Mouse (Mus musculus): ENCODE data around the gene Rmi1. TPM values are rescaled to one million over a fixed set of nuclear protein-coding genes. Genes with fewer than 3 reads are reported as not detected.
A peak's percentile ranks its signal among the peaks of the same experiment; 100 is the strongest.
"Not testable (repeated sequence)": the region's sequence is repeated elsewhere in the genome, so short reads cannot be mapped to it uniquely, and the experiment has no call there.

Rmi1 gene
- polyA plus RNA-seq (2015; fragmentation: Nextera tagmentation; extraction: Ambion mirVana): 23.1 and 23.4 TPM in 2 replicates

DNA sequence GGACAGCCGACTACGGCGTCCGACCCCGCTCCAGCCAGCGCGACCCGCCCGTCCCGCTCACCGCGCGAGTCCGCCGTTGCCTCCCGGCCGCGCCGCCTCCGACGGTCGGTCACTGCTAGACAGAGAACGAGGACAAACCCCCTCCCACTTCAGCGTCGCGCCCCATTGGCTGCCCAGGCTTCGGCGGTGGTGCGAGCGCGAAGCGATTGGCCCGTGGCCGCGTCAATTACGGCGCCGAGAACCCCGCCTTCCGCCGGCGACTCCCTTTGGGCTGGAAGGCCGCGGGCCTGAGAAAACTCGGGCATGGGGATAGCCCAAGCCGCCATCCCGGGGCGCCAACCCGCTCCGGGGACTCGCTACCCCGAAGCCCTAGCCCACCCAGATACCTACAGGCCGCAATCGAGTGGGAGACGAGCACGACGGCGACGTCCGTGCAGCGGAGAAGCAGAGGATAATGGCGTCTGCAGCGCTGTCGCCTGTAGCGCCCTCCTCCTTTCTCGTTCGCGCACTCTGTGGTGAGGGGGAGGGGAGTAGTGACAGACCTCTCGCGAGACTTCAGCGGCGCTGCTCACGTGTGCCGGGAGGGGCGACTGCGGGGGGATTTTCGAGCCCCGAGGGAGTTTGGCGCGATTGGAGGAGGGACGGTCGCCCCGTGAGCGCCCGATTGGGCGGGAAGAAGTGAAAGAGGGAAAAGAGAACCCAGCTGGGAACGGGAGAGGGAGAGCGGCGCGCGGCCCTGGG lies at the start of gene Rmi1:
Gene Rmi1, plus strand, starts transcription at position 246 of the 741 bp plus-strand sequence.
- WGBS: under 1% methylated on average over 90 of the region's 91 CpGs
- peak within 1 kb of the TSS; percentile 95 for H3K4me3 ChIP-seq
- ATAC-seq (replicated peaks): peak; percentile 96
- H3K27ac ChIP-seq (replicated peaks): peak within 1 kb of the TSS; percentile 98
- H3K36me3 ChIP-seq: peaks cover 13% of the 10 kb centered on the region
- H3K9me3 ChIP-seq: no peaks in the 10 kb centered on the region
- peak within 1 kb of the TSS; percentile 56 for H3K4me2 ChIP-seq (replicated peaks)
- H3K9ac ChIP-seq (replicated peaks): peak within 1 kb of the TSS; percentile 99
- H3K27me3 ChIP-seq: no peaks in the 10 kb centered on the region
- H3K4me1 ChIP-seq: peaks cover 22% of the 10 kb centered on the region

DNA sequence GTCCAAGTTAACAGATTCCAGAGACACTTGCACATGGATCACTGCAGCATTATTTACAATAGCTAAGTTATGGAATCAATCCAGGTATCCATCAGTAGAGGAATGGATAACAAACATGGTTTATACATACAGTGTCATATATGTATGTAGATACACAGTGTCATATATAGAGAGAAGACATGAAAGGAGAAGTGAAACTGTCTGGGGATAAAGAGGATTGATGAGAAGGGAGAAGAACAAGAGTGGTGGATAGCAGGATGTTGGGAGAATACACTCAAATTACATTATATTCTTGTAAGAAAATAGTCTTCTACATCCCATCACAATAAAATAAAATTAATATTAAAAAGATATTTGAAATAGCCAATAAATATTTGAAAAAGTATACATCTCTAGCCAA lies 49.1 kb upstream of the Rmi1 start:
- ATAC-seq (replicated peaks): no peak
- Histone ChIP-seq H3K36me3 (no peaks in the 10 kb centered on the region), H3K9ac (replicated peaks) (no peak overlapping the region), H3K4me1 (0 out of 2 replicates have a peak, but pooled peaks cover under 1% of the 10 kb centered on the region), H3K4me2 (replicated peaks) (no peak overlapping the region), H3K27ac (replicated peaks) (no peak overlapping the region), H3K27me3 (no peaks in the 10 kb centered on the region), H3K9me3 (no peaks in the 10 kb centered on the region), H3K4me3 (no peak overlapping the region)

DNA sequence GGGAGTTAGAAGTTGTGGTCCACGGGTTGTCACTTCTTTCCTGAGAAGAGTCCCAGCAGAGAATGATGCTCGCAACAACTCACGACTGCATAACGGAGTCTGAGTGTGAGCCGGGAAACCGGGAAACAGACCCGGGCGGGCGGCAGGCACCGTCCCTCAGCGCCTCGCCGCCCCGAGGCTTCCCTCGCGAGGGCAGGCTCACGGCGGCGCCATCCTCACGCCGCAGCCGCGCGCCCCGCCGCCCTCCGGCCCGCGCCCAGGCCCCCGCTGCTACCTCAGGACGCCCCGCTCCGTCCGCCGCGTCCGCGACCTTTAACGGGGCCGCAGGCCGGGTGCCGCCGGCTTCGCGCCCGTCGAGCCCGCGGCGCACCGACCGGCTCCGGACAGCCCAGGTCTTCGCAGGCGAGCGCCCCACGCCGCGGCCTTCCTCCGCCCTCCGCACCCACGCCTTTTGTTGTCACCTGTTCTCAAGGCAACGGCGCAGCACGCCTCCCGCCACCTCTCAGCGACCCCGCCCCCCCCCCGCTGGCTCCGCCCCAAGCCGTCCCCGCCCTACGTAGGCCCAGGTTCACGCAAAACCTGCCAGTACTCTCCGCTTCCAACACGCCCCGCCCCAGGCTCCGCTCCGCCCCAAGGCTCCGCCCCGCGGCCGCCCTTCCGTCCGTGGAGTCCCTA lies 43.3 kb upstream of the Rmi1 start, which contains the start of gene Kif27:
Gene Kif27, minus strand, starts transcription at position 494 of the 675 bp plus-strand sequence.
- Histone ChIP-seq H3K9ac (replicated peaks) (peak within 1 kb of the TSS; percentile 65), H3K36me3 (no peaks in the 10 kb centered on the region), H3K27ac (replicated peaks) (peak within 1 kb of the TSS; percentile 5; the same call in 1 of the 2 replicates), H3K4me3 (peak within 1 kb of the TSS; percentile 82), H3K4me2 (replicated peaks) (peak within 1 kb of the TSS; percentile 98), H3K9me3 (no peaks in the 10 kb centered on the region), H3K27me3 (no peaks in the 10 kb centered on the region), H3K4me1 (peaks cover 8% of the 10 kb centered on the region)
- under 1% methylated on average over 74 of the region's 85 CpGs for WGBS
- peak; percentile 98 for ATAC-seq (replicated peaks)

DNA sequence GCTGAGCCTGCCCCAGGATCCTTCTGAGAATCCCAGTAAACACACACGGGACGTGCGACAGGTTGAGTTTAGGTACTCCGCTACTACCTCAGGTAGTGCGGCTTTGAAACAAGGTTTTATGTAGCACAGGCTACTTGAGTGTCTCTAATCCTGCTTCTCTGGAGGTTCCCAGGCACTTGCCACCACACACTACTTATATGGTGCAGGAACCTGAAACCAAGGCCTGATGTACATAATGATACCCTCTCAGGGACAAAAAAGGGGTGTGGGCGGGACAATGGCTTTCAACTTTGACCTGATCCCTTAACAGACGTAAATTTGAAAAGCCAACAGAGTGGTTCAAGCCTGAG lies 42.8 kb upstream of the Rmi1 start:
- H3K9ac ChIP-seq (replicated peaks): no peak overlapping the region
- peak overlapping the region; percentile 98 for H3K4me2 ChIP-seq (replicated peaks)
- ATAC-seq (replicated peaks): no peak; the same call in 1 of the 2 replicates
- H3K4me1 ChIP-seq: peaks cover 8% of the 10 kb centered on the region
- no peaks in the 10 kb centered on the region for H3K36me3 ChIP-seq
- peak overlapping the region; percentile 5; the same call in 1 of the 2 replicates for H3K27ac ChIP-seq (replicated peaks)
- 4% methylated on average over 7 of the region's 7 CpGs for WGBS
- no peaks in the 10 kb centered on the region for H3K9me3 ChIP-seq
- H3K27me3 ChIP-seq: no peaks in the 10 kb centered on the region
- peak overlapping the region; percentile 82 for H3K4me3 ChIP-seq

DNA sequence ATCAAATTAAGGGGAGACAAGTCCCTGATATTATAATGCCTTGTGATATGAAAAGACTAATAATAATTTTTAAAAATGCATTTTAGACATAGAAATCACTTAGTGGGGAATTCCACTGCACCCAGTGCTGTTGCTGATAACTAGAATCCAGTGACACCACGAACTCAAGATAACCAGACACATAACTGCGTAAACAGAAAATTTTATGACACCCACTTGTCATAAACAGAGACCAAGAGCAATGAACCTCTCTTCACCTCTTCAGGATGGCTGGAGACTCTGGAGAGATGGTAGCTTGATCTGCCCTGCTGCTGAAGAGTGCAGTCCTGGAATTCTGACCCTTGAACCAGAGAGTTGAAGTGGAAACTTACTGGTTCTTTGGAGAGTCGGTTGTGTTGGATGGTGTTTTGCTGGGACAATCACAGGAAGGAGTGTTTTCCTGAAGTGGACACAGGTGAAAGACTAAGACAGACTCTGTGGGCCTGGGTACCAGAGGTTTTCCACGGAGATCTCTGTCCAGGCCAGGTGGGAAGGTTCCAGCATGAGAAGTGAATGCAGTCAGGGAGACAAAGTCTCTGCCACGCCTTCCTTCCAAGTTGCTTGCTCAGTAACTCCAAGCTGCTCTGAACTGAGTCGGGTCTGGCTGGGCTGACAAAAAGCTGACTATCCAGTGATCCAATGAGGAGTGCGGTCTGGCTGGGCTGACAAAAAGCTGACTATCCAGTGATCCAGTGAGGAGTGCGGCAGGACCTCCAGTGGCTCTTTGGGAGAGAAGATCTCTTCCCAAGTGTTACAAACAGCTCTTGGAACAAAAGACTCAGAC lies 37.5 kb upstream of the Rmi1 start:
- no peaks in the 10 kb centered on the region for H3K9me3 ChIP-seq
- no peak overlapping the region for H3K4me3 ChIP-seq
- no peaks in the 10 kb centered on the region for H3K36me3 ChIP-seq
- H3K4me2 ChIP-seq (replicated peaks): no peak overlapping the region
- no peaks in the 10 kb centered on the region for H3K4me1 ChIP-seq
- WGBS: 84% methylated on average over 8 of the region's 8 CpGs
- H3K27ac ChIP-seq (replicated peaks): no peak overlapping the region
- no peaks in the 10 kb centered on the region for H3K27me3 ChIP-seq
- H3K9ac ChIP-seq (replicated peaks): no peak overlapping the region
- no peak for ATAC-seq (replicated peaks)

DNA sequence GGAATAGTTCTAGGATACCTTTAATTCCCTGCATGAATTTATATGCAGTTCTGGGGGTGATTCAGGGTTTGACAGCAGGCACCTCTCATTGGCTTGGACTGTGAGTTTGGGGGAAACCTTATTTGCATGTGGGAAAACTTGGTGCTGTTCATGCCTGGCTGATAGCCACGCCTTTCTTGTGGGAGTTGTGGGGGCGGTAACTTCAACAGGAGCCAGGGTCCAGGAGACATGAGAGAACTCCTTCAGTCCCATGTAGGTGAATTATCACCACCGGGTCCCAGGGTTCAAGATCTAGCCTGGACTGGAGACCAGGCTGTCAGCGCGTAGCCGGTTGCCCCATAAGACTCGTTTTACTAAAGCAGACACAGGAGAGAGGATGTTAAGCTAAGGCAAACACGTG lies 36.9 kb upstream of the Rmi1 start:
- ATAC-seq (replicated peaks): not testable (repeated sequence)
- 84% methylated on average over 8 of the region's 8 CpGs for WGBS

DNA sequence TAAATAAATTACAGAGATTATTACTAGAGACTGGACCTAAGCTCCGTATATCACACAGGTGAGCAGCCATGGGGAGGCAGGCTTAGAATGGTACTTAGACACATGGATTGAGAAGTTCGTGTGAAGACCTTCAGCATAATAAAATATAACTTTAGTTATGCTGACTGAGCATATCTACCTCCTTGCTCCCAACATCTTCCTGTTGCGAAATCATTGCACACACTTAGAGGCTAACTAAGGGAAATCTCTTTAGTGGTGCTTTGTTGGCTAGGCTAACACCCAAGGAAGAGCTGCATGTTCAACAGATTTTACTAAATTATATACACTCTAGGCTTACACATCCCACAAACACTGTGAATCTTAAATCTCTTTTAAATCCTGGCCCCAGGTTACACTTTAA lies 35.7 kb upstream of the Rmi1 start:
- no peak for ATAC-seq (replicated peaks)
- Histone ChIP-seq H3K27me3 (no peaks in the 10 kb centered on the region), H3K27ac (replicated peaks) (no peak overlapping the region), H3K9ac (replicated peaks) (no peak overlapping the region), H3K4me1 (no peaks in the 10 kb centered on the region), H3K9me3 (no peaks in the 10 kb centered on the region), H3K4me2 (replicated peaks) (no peak overlapping the region), H3K36me3 (no peaks in the 10 kb centered on the region), H3K4me3 (no peak overlapping the region)
- 90% methylated on average over 3 of the region's 3 CpGs for WGBS

More for the DNA sequence above, 36.9 kb upstream of the Rmi1 start:
- H3K4me2 ChIP-seq (replicated peaks); H3K27ac ChIP-seq (replicated peaks); H3K4me3 ChIP-seq; H3K36me3 ChIP-seq; H3K27me3 ChIP-seq; H3K9ac ChIP-seq (replicated peaks); H3K9me3 ChIP-seq; H3K4me1 ChIP-seq: not testable (repeated sequence)

DNA sequence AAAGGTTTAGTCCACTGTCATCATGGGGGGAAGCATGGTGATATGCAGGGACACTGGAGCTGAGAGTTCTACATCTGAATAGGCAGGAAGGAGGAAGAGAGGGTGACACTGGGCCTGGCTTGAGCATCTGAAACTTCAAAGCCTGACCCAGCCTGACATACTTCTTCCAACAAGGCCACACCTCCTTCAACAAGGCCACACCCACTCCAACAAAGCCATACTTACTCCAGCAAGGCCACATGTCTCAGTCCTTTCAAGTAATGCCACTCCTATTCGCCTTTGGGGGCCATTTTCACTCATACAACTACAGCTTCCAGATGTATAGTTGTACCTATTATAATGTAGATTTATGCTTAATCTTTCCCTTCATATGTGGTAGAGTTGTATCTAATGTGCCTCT lies 34.4 kb upstream of the Rmi1 start:
- H3K27ac ChIP-seq (replicated peaks): no peak overlapping the region
- WGBS: 77% methylated on average over 1 of the region's 1 CpGs
- no peaks in the 10 kb centered on the region for H3K9me3 ChIP-seq
- H3K36me3 ChIP-seq: no peaks in the 10 kb centered on the region
- no peak overlapping the region for H3K4me2 ChIP-seq (replicated peaks)
- no peak for ATAC-seq (replicated peaks)
- no peak overlapping the region for H3K9ac ChIP-seq (replicated peaks)
- H3K4me1 ChIP-seq: no peaks in the 10 kb centered on the region
- no peaks in the 10 kb centered on the region for H3K27me3 ChIP-seq
- H3K4me3 ChIP-seq: no peak overlapping the region

DNA sequence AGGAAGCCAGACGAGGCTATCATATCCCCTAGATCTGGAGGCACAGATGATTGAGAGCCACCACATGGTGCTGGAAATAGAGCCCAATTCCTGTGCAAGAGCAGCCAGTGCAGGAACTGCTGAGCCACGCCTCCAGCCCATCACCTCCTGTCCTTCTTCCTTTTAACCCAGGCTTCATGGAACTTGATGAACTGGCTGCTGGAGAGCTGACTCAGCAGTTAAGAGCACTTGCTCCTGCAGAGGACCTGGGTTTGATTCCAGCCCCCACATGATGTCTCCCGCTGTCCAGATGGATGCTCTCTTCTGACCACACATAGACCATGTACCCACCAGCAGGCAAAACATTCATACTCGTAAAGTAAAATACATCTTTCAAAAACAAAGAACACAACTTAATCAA lies 33.2 kb upstream of the Rmi1 start:
- 88% methylated on average over 4 of the region's 4 CpGs for WGBS
- H3K4me1 ChIP-seq: no peaks in the 10 kb centered on the region
- no peaks in the 10 kb centered on the region for H3K9me3 ChIP-seq

DNA sequence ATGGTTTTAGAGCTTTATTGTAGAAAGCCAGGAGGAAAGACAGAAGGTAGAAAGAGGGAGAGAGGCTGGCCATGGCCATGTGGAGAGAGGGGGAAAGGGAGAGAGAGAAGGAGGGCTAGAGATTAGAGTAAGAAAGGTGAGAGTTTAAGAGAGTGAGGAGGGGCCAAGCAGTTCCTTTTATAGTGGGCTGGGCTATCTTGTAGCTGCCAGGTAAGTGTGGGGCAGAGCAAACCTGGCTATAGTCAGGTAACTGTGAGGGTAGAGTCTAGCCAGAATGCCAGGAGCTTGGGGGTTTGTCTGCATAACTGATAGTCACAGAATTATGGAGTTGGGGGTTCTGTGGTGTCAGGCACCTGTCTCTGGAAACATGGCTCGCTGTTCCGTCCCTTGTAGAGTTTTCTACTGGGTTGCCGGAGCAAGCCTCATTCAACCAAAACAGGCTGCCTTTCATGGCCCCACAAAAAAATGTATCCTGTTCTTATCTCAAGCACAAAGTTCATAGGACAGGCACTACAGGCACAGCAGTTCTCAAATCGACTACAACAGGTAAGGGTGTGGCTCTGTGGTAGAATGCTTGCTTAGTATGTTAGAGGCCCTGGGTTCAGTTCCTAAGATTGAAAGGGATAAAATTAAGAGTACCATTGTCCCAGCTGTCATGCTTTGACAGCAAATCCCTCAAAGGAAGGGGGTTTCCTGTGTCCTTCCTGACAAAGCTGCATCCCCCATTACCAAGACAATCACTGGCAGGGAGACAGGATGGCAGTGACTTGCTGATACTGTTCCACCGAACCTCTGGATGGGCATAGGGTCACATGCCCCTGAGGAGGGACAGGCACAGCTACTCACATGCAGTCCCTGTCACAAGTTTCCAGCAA lies 29.5 kb upstream of the Rmi1 start:
- 83% methylated on average over 5 of the region's 5 CpGs for WGBS
- Histone ChIP-seq H3K27me3 (no peaks in the 10 kb centered on the region), H3K9me3 (no peaks in the 10 kb centered on the region), H3K27ac (replicated peaks) (no peak overlapping the region), H3K4me1 (no peaks in the 10 kb centered on the region), H3K4me2 (replicated peaks) (no peak overlapping the region), H3K4me3 (no peak overlapping the region), H3K9ac (replicated peaks) (no peak overlapping the region), H3K36me3 (no peaks in the 10 kb centered on the region)
- no peak for ATAC-seq (replicated peaks)

More for the DNA sequence above, 33.2 kb upstream of the Rmi1 start:
- no peak overlapping the region for H3K9ac ChIP-seq (replicated peaks)
- no peak overlapping the region for H3K4me2 ChIP-seq (replicated peaks)
- H3K36me3 ChIP-seq: no peaks in the 10 kb centered on the region
- no peak overlapping the region for H3K4me3 ChIP-seq
- no peaks in the 10 kb centered on the region for H3K27me3 ChIP-seq
- H3K27ac ChIP-seq (replicated peaks): no peak overlapping the region
- no peak for ATAC-seq (replicated peaks)

DNA sequence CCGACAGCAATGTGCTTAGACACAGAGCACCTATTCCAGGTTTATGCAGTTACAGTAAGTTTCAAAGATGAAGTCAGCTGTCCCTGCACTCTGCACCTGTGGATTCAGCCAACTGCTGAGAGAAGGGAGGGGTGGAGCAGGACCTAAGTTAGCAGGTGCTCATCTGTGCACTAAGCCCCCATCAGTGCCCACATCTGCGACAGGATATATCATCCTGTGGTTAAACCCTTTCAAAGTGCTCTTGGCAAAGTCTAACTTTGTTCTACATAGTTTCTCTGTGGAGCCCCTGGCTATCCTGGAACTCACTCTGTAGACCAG lies 28.9 kb upstream of the Rmi1 start:
- no peak overlapping the region for H3K4me3 ChIP-seq
- no peaks in the 10 kb centered on the region for H3K4me1 ChIP-seq
- WGBS: 87% methylated on average over 2 of the region's 2 CpGs
- ATAC-seq (replicated peaks): no peak
- no peaks in the 10 kb centered on the region for H3K36me3 ChIP-seq
- no peaks in the 10 kb centered on the region for H3K9me3 ChIP-seq
- no peak overlapping the region for H3K27ac ChIP-seq (replicated peaks)
- H3K27me3 ChIP-seq: no peaks in the 10 kb centered on the region
- H3K4me2 ChIP-seq (replicated peaks): no peak overlapping the region
- H3K9ac ChIP-seq (replicated peaks): no peak overlapping the region

Measured in forebrain, embryonic 15.5 days (tissue).